Mouse (Mus musculus) telencephalon, adult 2 months (tissue): ENCODE results near the gene U2af1.
A peak's percentile ranks its signal among the peaks of the same experiment; 100 is the strongest.
"Not testable (repeated sequence)": the region's sequence is repeated elsewhere in the genome, so short reads cannot be mapped to it uniquely, and the experiment has no call there.

Source experiments
- DNase-seq: peaks from one replicate; pipeline ENCODE4 v3.0.0-alpha.2; 2011; ENCODE audit warnings: low read depth, low spot score

U2af1 gene

DNA sequence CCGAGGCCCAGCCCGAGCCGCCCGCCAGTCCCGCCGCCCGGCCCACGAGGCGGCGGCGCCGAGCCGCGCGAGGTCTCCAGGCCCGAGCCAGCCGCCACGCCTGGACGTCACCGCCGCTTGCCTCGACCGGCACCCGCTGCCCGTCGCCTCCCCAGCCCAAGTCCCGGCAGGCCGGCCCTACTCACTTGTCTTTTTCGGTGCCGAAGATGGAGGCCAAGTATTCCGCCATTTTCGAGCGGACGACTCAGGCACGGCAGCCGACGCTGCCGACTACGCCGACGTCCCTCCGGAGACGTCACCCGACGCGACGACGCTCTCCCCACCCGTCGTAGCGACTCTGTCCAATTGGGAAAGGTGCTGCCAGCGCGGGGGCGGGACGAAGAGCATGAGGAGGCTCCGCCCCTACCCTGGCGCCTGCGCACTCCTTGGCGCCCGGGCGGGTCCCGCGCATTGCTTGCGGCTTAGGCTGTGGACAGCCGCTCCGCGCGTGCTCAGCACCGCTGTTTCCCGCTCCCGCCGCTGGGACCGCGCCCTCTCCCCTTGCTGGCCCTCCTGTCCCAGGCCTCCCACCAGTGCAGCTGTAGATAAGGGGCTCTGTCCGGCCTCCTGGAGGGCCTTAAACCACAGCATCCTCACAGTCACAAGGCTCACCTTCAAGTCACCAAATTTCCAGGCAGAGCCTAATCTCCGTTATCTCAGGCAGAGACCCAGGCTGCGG, at the start of gene U2af1:
Gene U2af1, minus strand, starts transcription at position 425 of the 718 bp plus-strand sequence.
- peak; percentile 96 for DNase-seq

DNA sequence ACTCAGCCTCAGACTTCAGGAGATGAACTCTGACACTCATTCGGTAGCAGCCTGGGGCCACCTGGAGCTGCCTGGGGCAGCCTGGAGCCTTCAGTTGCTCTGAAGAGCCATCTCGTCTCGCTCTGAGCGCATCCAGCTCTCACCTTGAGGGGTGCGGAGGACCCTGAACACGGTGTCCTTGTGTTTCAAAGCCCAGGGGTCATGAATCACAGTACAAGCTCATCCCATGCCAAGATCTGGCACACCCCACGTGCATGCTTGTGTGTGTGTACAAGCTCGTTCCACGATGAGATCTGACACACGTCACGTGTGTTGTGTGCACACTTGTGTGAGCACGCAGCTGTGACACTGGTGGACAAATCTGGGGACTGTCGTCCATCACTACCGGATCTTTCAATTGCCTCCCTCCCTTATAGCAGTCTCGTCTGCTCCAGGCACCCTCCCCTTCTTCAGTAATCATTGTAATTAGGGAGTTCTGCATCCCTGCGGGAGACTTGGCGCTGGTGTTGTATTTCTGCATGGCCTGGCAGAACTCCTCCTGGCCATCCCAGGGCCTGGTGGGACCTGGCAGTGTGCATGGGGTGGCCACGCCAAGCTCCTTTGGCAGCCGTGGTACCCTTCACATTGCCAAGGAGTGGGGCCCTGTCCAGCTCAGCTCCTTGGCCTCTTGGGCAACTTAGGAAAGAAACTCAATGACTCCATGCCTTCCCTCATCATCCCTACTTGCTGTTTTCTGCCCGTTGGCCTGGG, 46.8 kb upstream of the U2af1 start:
- DNase-seq = no peak

DNA sequence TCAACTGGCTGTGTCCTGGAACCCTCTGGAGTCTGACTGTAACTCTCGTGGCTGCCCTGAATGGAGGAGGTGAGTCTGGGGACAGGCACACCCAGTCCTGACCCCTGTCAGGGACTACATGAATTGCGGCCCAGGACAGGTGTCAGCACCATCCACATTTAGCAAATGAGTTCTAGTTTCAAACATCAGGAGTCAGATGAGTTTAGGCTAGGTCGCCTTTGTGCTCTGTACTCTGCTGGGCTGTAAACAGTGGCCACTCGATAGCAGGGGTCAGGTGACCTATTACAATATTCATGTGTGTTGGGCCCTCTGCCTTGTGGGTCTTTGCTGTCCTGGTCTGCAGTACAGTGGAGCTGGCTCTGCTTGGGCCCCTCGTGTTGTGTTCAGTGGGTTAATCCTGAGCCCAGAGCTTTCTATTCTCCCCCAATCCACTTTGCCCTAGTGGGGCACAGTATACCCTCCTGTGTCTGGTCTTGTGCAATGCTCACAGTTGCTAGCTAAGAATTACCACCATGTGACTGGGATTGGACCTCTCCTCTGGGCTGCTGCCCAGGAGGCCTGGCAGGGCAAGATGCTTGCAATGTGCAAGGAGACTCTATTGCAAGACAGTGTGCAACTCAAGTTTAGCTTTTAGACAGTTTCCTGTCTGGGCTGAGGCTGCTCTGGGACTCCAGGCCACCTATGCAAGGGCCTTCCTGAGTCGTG, 44.7 kb upstream of the U2af1 start:
- no peak for DNase-seq

DNA sequence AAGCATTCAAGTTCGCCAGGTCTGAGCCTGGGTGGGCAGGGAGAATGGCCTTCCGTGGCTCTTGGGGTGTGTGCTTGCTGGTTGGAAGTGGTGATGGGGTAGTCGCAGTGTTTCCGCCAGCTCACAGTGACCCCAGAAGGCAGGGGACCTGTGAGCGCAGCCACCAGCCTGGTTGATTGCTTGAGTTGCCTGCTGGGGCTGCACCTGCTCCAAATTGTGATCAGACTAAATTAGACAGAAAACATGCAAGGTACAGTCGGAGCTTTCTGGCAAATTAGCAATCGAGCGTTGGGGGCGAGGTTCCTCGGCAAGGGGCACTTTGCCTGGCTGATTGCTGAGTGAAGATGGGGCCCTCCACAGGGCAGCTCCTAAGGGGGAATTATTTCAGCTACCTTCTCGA, 39.7 kb upstream of the U2af1 start:
- DNase-seq = no peak

DNA sequence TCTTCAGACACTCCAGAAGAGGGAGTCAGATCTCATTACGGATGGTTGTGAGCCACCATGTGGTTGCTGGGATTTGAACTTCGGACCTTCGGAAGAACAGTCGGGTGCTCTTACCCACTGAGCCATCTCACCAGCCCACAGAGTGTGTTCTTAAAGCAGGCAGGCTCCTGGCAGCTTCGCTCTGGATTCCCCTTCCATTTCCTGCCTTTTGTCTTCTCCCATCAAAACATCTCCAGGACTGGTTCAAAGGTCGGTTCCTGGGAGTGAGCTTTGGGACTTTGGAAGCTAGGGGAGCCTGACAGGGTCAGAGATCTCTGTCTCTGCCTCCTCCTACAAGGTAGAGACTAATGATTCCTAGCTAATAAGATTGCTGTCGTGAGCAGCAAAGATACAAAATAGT, 36.7 kb upstream of the U2af1 start:
- not testable (repeated sequence) for DNase-seq

DNA sequence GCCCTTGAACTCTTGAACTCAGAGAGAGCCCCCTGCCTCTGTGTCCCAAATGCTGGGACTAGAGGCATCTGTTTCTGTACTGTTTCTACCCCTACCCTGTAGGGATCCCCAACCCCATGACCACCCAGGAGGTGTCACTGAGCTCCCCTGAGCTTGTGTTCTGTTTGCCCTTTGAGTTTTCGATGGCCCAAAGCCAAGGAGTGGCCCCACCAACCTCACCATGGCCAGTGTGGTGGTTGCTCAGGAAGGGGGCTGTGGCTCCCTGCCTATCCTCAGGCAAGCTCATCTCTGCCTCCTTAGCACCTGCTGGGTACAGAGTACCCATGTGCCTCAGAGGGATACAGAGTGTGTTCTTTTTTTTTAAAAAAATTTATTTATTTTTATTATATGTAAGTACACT, 36.3 kb upstream of the U2af1 start:
- DNase-seq = no peak

DNA sequence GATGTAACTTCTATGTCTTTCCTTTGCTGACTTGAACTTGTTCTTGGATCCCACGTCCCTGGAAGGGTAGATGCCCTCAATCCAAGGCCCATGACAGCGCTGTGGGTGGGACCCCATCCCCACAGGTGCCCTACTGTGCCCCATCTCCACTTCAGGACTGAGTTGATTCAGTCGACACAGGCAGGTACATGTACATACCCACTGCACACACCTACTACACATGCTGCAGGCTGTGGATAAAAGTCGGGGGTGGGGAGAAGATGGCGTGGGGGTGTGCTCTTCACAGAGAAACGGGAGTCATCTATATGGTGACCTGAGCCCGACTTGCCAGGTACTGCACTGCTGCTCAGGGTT, 35.3 kb upstream of the U2af1 start:
- no peak for DNase-seq

DNA sequence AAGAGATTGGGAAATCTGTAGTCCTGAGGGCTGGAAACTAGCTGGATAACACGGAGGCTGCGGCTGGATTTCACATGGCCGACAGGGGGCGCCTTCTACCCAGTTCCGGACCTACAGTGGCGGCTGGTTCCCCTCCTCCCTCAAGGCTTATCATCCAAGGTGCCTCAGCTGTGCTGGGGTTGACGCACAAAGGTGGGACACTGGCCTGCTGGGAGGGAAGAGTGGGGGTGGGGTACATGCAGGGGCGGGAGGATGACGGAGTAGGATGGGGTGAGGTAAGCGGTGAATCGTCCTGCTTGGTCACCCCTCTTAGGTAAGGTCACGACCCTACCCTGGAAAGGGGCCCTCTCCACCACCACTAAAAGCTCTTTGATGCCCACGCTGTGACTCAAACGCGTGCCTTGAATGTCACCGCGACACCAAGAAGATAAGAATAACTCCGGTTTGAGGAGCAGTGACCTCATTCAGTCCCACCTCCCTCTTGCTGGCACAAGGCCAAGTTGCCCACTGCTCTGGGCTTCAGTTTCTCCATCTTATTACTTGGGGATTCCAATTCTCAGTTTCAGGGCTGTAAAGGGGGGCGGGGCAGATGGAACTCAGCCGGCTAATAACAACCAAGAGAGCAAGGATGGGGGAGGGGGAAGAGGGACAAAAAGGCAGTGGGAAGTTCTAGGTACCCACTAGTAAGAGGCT, 34.8 kb upstream of the U2af1 start:
- no peak for DNase-seq

DNA sequence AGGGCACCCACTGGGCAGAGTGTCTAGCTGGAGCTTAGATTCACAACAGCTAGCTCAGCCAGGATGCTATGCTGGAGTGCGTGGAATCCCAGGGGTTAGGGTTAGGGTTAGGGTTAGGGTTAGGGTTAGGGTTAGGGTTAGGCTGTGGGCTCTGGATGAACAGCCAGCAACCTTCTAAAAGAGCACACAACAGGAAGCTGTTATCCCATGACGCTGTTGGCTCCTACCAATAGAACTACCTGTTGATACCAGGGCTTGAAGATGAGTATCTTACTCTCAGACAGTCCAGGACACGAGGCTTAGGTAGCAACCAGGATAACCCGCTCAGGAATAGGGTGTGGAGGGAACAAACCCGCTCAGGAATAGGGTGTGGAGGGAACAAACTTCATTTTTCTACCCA, 34.2 kb upstream of the U2af1 start:
- no peak for DNase-seq

DNA sequence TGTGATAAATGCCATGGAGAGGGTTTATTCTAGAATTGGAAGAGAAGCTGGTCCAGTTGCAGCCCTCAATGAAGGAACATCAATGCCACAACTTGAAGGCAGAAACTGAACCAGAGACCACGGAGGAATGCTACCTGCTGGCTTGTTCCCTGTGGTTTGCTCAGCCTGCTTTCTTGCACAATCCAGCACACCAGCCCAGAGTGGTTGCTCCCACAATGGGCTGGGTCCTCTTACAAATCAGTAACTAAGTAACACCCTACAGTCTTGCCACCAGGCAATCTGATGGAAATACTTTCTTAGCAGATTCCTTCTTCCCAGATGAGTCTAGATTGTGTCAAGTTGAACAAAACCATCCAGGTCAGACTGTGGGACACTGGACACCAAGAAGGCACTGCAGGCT, 30.9 kb upstream of the U2af1 start:
- DNase-seq = no peak

DNA sequence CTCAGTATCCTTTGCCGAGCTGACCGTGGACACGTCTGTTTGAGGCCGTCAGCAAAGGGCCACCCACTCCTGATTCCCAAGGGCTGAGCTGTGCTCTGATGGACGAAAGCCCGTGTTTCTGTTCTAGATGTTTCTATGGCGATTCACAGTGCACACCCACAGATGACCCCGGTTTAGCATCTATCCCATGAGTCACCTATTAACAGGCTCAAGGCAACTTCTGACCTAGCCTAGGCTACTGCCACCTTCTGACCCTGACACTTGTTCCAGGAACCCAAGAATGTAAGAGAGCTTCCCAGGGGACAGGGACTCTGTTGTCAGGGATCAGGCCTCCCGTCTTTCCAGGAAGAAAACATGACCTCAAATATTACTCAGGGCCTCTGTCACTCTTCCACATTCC, 29.4 kb upstream of the U2af1 start:
- DNase-seq = no peak

DNA sequence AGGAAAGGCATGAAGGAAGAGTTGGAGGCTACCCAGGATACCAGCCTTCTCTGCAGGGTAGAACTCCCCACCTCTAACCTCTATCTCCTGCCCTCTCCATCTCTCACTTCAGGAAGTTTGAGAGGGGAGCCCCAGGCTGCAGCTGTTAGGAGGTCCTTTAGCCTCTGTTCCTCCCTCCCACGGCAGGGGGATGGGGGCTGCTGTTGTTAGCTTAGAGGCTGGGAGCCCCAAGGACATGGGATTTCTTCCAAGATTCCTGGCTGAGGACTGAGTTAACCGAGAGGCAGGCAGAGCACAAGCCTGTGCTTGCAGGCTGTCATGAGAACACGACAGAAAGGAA, 27.5 kb upstream of the U2af1 start:
- DNase-seq = no peak

DNA sequence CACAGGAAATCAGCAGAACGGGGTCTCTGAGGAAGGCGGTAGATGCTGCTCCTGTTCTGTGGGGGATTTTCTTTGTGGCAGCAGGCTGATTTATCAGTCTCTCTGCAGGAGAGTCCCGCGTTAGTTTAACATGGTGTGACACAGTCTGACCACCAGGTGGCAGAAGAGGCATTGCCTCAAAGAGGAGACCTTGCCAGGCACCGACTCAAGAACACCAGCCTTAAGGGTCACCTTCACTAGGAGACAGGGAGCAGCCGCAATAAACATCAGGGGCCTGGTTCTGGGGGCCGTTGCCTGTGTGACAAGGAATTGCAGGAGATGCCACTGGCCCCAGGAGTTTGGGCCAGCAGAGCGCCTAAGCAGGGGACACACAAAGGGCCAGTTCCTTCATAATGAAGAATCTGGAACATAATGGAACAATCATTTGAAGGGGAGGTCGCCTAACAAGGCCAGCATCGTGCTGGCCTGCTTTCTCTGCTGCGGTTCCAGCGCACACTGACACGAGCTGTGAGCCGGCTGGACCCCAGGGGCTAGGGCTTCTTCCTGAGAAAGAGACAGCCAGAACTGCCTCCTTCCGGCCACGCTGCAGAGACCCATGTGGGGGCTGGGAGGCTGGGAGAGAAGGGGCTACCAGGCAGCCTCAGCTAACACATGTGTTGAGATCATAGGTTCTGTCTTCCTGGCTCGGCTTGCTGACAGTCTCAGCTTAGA, 27.0 kb upstream of the U2af1 start:
- peak; percentile 56 for DNase-seq

DNA sequence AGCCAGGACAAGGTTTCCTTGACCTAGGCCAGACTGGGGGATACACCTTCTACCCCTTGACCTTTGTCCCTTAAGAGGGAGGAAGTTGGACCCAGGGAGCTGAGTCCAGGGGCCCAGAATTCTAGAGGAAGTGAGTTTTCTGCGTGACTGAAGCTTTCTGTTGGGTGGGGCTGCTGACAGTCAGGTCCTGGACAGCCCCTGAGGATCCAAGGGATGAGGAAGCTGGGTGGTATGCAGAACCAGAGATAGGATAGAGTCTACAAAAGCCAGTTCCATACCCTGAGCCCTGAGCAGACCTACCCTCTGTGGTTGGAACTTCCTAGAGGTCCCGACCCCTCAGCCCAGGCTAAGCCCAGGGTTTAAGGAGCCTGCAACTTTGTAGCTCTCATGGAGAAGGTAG, 21.8 kb upstream of the U2af1 start:
- DNase-seq = no peak

DNA sequence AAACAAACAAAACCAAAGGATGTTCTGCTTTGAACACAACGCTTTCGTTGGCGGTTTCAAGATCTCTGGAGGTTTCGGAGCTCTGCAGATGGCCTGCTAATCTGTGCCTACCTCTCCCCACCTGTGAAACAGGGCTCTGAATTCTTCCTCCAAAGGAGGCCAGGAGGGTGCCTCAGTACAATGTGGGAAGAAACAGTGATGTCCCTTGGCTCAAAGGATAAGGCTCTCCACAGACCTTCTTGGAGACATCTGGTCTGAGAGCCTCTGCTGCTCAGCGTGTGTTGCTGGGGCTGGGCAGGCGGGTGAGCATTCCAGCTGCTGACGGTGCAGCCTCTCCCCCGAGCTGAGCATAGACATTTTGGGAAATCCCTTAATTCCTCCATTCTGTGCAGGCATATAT, 18.8 kb upstream of the U2af1 start, which contains the start of gene Cryaa:
Gene Cryaa, plus strand, starts transcription at position 301 of the 400 bp plus-strand sequence.
- DNase-seq = no peak

DNA sequence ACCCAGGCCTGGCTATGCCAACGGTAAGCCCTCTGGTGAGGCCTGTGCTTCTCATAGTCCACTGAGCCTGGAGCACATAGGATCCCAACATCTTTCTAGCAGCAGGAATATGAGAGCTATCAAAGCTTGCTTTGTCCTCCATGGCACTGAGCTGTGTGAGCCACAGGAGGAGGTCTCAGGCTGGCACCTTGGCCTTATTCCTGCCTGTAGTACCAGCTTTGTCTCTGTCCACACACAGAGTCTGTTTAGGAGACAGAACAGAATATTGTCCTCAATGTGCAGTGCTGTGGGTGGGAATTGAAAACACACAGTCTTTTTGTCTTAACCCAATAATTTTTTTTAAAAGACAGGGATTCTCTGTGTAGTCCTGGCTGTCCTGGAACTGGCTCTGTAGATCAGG, 15.7 kb upstream of the U2af1 start:
- peak; percentile 67 for DNase-seq

DNA sequence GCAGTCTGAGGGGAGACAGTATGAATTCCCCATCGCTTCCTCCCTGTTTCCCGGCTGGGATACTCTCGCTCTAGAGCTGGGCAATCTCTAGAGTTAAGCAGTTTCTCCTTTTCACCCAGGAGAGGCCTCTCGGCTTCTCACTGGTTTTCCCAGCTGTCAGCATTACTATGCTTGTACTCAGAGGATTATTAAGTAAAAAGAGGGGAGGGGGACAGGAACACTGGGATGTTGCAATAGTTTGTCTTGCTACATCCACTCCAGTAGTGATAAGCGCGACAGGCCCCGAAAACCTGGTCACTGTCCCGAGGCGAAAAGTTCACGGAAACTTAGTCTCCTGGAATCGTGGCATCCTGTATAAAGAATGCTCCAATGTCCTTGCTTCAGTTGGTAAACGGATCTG, 13.6 kb upstream of the U2af1 start:
- DNase-seq = no peak

DNA sequence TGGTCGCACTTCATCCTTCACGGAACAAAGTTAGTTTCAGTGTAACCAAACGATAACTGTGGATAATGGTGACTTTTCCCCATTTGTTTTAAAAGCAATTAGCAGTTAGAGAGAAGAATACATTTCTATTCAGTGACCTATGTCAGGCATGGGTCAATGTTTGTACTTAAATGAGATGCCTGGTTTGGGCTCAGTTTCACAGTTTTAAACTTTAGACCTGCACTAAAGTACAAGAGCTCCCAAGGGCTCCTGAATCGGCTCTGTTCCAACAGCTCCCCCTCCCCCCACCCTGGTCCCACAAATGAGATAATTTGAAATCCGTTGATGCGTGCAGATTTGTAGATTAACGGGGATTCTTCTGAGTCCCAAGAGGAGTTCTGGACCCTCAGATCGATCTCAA, 13.0 kb upstream of the U2af1 start:
- no peak for DNase-seq

DNA sequence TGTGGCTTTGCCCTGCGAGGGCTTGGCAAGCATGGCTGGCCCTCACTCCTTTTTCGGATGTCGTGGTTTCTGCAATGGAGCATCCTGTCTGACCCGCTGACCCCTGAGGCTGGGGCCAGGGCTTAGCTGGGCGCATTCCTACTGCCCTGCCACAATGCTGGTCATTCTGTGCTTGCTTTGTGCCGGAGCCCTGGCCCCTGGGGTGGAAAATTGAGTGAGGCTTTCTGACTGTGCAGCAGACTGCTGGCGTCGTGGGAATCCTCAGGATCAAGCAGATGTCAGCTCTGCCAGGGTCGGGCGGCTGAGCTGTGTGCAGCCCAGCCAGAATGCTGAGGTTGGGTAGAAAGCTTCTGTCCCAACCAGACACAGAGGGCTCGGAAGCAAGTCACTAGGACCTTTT, 11.5 kb upstream of the U2af1 start:
- DNase-seq = no peak

DNA sequence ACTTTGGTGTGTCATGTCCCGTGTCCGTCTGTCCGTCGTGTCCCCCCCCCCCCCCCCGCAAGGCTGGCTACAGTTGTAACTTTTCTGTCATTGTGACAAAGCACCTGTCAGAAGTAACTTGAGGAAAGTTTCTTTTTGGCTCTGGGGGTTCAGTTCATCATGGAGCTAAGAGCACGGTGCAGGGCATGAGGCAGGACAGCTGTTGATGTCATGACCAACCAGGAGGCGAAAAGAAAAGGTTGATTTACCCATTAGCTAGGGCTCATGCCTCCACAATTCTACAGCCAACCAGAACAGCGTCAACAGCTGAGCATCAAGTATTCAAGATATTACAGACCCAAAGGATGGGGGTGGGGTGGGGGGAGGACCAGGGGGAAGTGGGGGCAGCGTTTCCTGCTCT, 9.6 kb upstream of the U2af1 start:
- DNase-seq = no peak

DNA sequence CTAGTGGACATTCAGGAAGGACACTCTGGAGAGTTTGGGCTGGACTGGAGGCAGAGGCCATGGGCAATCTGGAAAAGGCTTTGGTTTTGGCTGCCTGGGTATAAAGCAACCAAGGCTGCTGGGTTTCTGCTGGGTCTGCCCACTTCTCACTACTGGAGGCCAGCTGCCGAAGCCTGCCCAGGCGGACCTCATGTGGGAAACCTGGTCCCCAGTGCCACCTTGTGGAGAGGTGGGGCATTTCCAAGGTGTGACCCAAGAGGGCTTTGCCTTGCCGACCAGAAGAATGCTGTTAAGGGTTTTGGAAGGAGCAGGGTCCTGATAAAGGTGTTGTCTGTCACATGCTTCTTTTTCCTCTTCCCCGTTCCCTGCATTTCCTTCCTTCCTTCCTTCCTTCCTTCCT, 6.1 kb upstream of the U2af1 start:
- peak; percentile 43 for DNase-seq

DNA sequence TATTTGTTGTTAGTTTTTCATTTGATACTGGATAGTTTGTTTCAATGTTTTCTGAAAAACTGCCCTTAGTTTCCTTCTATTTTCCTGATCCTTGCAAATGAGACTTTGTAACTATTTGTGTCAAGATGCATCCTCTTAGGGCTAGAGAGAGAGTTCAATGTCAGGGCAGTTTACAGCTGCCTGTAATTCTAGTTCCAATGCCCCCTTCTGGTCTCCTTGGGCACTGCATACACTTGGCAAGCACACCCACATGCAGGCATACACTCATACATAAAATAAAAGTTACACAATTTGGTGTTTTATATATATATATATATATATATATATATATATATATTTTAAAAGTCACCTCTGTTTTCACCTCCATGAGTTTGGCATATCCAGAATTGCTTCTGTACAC, 4.2 kb upstream of the U2af1 start:
- no peak for DNase-seq
